Mouse (Mus musculus): ENCODE measurements around the gene Akr7a5.

The Akr7a5 gene

GRCm38 (mm10) chr4:139351931-139352711 lies 41.6 kb downstream of the Akr7a5 start, which contains the start of the genes Mrto4, Emc1 and Ubr4:
Mrto4 (minus strand) TSS chr4:139352576.
Emc1 (plus strand) TSS chr4:139352587.
Ubr4 (plus strand) TSS chr4:139352609.
- peak; percentile 76 to 87 for DNase-seq (ENCODE audit: low spot score in 2 of 2)

GRCm38 (mm10) chr4:139352832-139353231 lies 42.3 kb downstream of the Akr7a5 start:
- no peak for DNase-seq (ENCODE audit: low spot score in 2 of 2)

GRCm38 (mm10) chr4:139357211-139357610 lies 46.7 kb downstream of the Akr7a5 start:
- DNase-seq (ENCODE audit: low spot score in 2 of 2) = no peak

- DNase-seq (ENCODE audit: low spot score in 2 of 2) = no peak
These were observed 50.4 kb downstream of the Akr7a5 start for GRCm38 (mm10) chr4:139360761-139361548.

GRCm38 (mm10) chr4:139367336-139367735 lies 56.8 kb downstream of the Akr7a5 start:
- no peak for DNase-seq (ENCODE audit: low spot score in 2 of 2)
